Mouse (Mus musculus) left cerebral cortex, adult 2 months (tissue): ENCODE data around the gene Tpd52l1. TPM values are rescaled to one million over a fixed set of nuclear protein-coding genes. Genes with fewer than 3 reads are reported as not detected.

Experiments used
- DNase-seq, 2 experiments: peaks; one replicate each; pipeline ENCODE4 v3.0.0; 2021 to 2022; ENCODE audit warnings: low spot score in 2 of 2, mixed read lengths in 1 of 2; ENCODE audit errors: extremely low spot score in 1 of 2
- H3K27ac ChIP-seq: fragments of 200-600 bp; 2 replicates; pipeline ENCODE4 v1.8.1; 2022
- H3K4me3 ChIP-seq: fragments of 200-600 bp; 2 replicates; pipeline ENCODE4 v1.8.1; 2022
- CTCF ChIP-seq: fragments of 200-600 bp; IDR thresholded peaks from 2 replicates; pipeline ENCODE4 v1.8.1; 2022; ENCODE audit warnings: antibody characterized with exemption, mild to moderate bottlenecking, moderate library complexity
- intact Hi-C: fragments of 180-260 bp; cut with DNase I; formaldehyde crosslinking; loops from one replicate; pipeline ENCODE4 v1.15.1; 2025
- long read RNA-seq, 2 experiments: library from polyadenylated mRNA; stranded (forward); transcript quantifications; one replicate each; pipeline ENCODE4 v2.0.0; 2021; ENCODE audit warnings: borderline mapping rate in 2 of 2
- total RNA-seq, 2 experiments: library from RNA; stranded (reverse); gene quantifications; 2 replicates each; pipeline ENCODE4 v1.2.3; 2021

Gene Tpd52l1
- total RNA-seq = 10 to 100 TPM; 22.0 to 27.9 TPM
- long read RNA-seq, experiment 1, partial matches to known transcripts = 1 of 3 reads
- long read RNA-seq, experiment 1, other reads (novel, unspliced or antisense) = 2 of 3 reads
- long read RNA-seq, experiment 2, partial matches to known transcripts = 0 of 1 reads
- long read RNA-seq, experiment 2, other reads (novel, unspliced or antisense) = 1 of 1 reads

- H3K4me3 ChIP-seq = peak within 1 kb of the TSS; percentile 63
- TF ChIP-seq CTCF = peak; percentile 89
- H3K27ac ChIP-seq = peak within 1 kb of the TSS; percentile 68
- intact Hi-C loops = loop anchor here (2.0 to 5.0 kb wide), 2 partner anchors 133 to 618 kb away; partner anchors contain the start of gene Hddc2
- peak; percentile 88 to 89 for DNase-seq
Observed at GRCm38 (mm10) chr10:31445291-31446124, at the start of gene Tpd52l1. Gene Tpd52l1, minus strand, starts transcription at chr10:31445958.

- intact Hi-C loops = no loop called here
- no peak for DNase-seq
- Histone ChIP-seq H3K27ac (no peak overlapping the region), H3K4me3 (no peak overlapping the region)
- TF ChIP-seq CTCF = no peak
Observed at GRCm38 (mm10) chr10:31494296-31494695, 48.5 kb upstream of the Tpd52l1 start.

- intact Hi-C loops = no loop called here
- Histone ChIP-seq H3K4me3 (no peak overlapping the region), H3K27ac (no peak overlapping the region)
- no peak for TF ChIP-seq CTCF
- DNase-seq = no peak
Observed at GRCm38 (mm10) chr10:31467043-31467898, 21.5 kb upstream of the Tpd52l1 start.

GRCm38 (mm10) chr10:31465840-31466541, 20.2 kb upstream of the Tpd52l1 start:
- no peak for DNase-seq
- intact Hi-C loops = no loop called here
- TF ChIP-seq CTCF = peak; percentile 88
- no peak overlapping the region for H3K4me3 ChIP-seq
- no peak overlapping the region for H3K27ac ChIP-seq

GRCm38 (mm10) chr10:31465424-31465823, 19.7 kb upstream of the Tpd52l1 start:
- H3K4me3 ChIP-seq = no peak overlapping the region
- H3K27ac ChIP-seq = no peak overlapping the region
- intact Hi-C loops = no loop called here
- DNase-seq = no peak
- TF ChIP-seq CTCF = no peak

GRCm38 (mm10) chr10:31463044-31463443, 17.3 kb upstream of the Tpd52l1 start:
- no peak for DNase-seq
- intact Hi-C loops = no loop called here
- no peak overlapping the region for H3K4me3 ChIP-seq
- no peak for TF ChIP-seq CTCF
- no peak overlapping the region for H3K27ac ChIP-seq

GRCm38 (mm10) chr10:31456806-31457205, 11.0 kb upstream of the Tpd52l1 start:
- no peak overlapping the region for H3K27ac ChIP-seq
- H3K4me3 ChIP-seq = no peak overlapping the region
- no peak for TF ChIP-seq CTCF
- no peak for DNase-seq
- intact Hi-C loops = no loop called here

- DNase-seq = no peak
- no peak for TF ChIP-seq CTCF
- Histone ChIP-seq H3K4me3 (no peak overlapping the region), H3K27ac (no peak overlapping the region)
- intact Hi-C loops = loop anchor here (5.0 kb wide), 1 partner anchor 620 kb away; no protein-coding TSS in a partner anchor
Observed at GRCm38 (mm10) chr10:31447083-31447482, 1.3 kb upstream of the Tpd52l1 start.

- H3K4me3 ChIP-seq = no peak overlapping the region
- TF ChIP-seq CTCF = no peak
- DNase-seq = no peak
- no peak overlapping the region for H3K27ac ChIP-seq
- intact Hi-C loops = loop anchor here (2.0 kb wide), 1 partner anchor 131 kb away; the partner anchor contains the start of gene Hddc2
Observed at GRCm38 (mm10) chr10:31444206-31444605, 1.6 kb downstream of the Tpd52l1 start.

GRCm38 (mm10) chr10:31441491-31441890, 4.3 kb downstream of the Tpd52l1 start:
- H3K4me3 ChIP-seq = no peak overlapping the region
- intact Hi-C loops = no loop called here
- DNase-seq = no peak
- H3K27ac ChIP-seq = no peak overlapping the region
- no peak for TF ChIP-seq CTCF

GRCm38 (mm10) chr10:31436047-31436446, 9.7 kb downstream of the Tpd52l1 start:
- no peak for DNase-seq
- Histone ChIP-seq H3K4me3 (no peak overlapping the region), H3K27ac (no peak overlapping the region)
- TF ChIP-seq CTCF = no peak
- intact Hi-C loops = no loop called here
